Mouse (Mus musculus): ENCODE measurements at regions not wholly inside any gene's neighbourhood (a gene's known extent, or its start where the extent isn't known, plus 50 kb on each side); places are given as distances from the start of the nearest gene placed in this dataset.

GRCm38 (mm10) chr5:41941216-41941615 lies 97.1 kb upstream of the Bod1l start:
- 87% methylated on average over 1 of the region's 1 CpGs for WGBS
- TF ChIP-seq CTCF (conservative IDR thresholded peaks at IDR 0.05; ENCODE audit: insufficient read depth, insufficient read length, low read depth, low read length) = no peak
- no peak for TF ChIP-seq POLR2A (IDR thresholded peaks at IDR 0.05; ENCODE audit: low read depth, low read length)

GRCm38 (mm10) chr5:41939736-41940135 lies 95.6 kb upstream of the Bod1l start:
- DNase-seq = no peak
- H3K36me3 ChIP-seq (ENCODE audit: control insufficient read depth, insufficient read depth, low read length) = no peaks in the 10 kb centered on the region
- WGBS = 71% methylated on average over 4 of the region's 4 CpGs
- no peak overlapping the region for H3K27ac ChIP-seq (ENCODE audit: insufficient read depth, low read depth, low read length)
- no peaks in the 10 kb centered on the region for H3K27me3 ChIP-seq (replicated peaks; ENCODE audit: control insufficient read depth, insufficient read depth, low read length)
- H3K4me1 ChIP-seq (ENCODE audit: control insufficient read depth, insufficient read depth, low read length) = no peaks in the 10 kb centered on the region
- no peak overlapping the region for H3K4me3 ChIP-seq (ENCODE audit: insufficient read depth, low read depth, low read length)
- no peak for TF ChIP-seq POLR2A (IDR thresholded peaks at IDR 0.05; ENCODE audit: low read depth, low read length)
- no peak for TF ChIP-seq CTCF (conservative IDR thresholded peaks at IDR 0.05; ENCODE audit: insufficient read depth, insufficient read length, low read depth, low read length)

More at GRCm38 (mm10) chr5:41941216-41941615, 97.1 kb upstream of the Bod1l start:
- no peak overlapping the region for H3K4me3 ChIP-seq (ENCODE audit: insufficient read depth, low read depth, low read length)
- H3K4me1 ChIP-seq (ENCODE audit: control insufficient read depth, insufficient read depth, low read length) = no peaks in the 10 kb centered on the region
- no peak for DNase-seq
- H3K27ac ChIP-seq (ENCODE audit: insufficient read depth, low read depth, low read length) = no peak overlapping the region
- H3K27me3 ChIP-seq (replicated peaks; ENCODE audit: control insufficient read depth, insufficient read depth, low read length) = no peaks in the 10 kb centered on the region
- no peaks in the 10 kb centered on the region for H3K36me3 ChIP-seq (ENCODE audit: control insufficient read depth, insufficient read depth, low read length)

- no peak for DNase-seq
- no peak overlapping the region for H3K4me3 ChIP-seq (ENCODE audit: insufficient read depth, low read depth, low read length)
- TF ChIP-seq CTCF (conservative IDR thresholded peaks at IDR 0.05; ENCODE audit: insufficient read depth, insufficient read length, low read depth, low read length) = no peak
- no peak for TF ChIP-seq POLR2A (IDR thresholded peaks at IDR 0.05; ENCODE audit: low read depth, low read length)
- no peaks in the 10 kb centered on the region for H3K27me3 ChIP-seq (replicated peaks; ENCODE audit: control insufficient read depth, insufficient read depth, low read length)
- WGBS = 78% methylated on average over 5 of the region's 5 CpGs
- no peak overlapping the region for H3K27ac ChIP-seq (ENCODE audit: insufficient read depth, low read depth, low read length)
- no peaks in the 10 kb centered on the region for H3K4me1 ChIP-seq (ENCODE audit: control insufficient read depth, insufficient read depth, low read length)
- H3K36me3 ChIP-seq (ENCODE audit: control insufficient read depth, insufficient read depth, low read length) = no peaks in the 10 kb centered on the region
Observed at GRCm38 (mm10) chr5:41910053-41910452, 65.9 kb upstream of the Bod1l start.

GRCm38 (mm10) chr5:41907749-41908148 lies 63.6 kb upstream of the Bod1l start:
- Histone ChIP-seq H3K4me1 (ENCODE audit: control insufficient read depth, insufficient read depth, low read length) (no peaks in the 10 kb centered on the region), H3K4me3 (ENCODE audit: insufficient read depth, low read depth, low read length) (no peak overlapping the region), H3K36me3 (ENCODE audit: control insufficient read depth, insufficient read depth, low read length) (no peaks in the 10 kb centered on the region), H3K27ac (ENCODE audit: insufficient read depth, low read depth, low read length) (no peak overlapping the region), H3K27me3 (replicated peaks; ENCODE audit: control insufficient read depth, insufficient read depth, low read length) (no peaks in the 10 kb centered on the region)
- WGBS = 68% methylated on average over 1 of the region's 1 CpGs
- no peak for TF ChIP-seq POLR2A (IDR thresholded peaks at IDR 0.05; ENCODE audit: low read depth, low read length)
- TF ChIP-seq CTCF (conservative IDR thresholded peaks at IDR 0.05; ENCODE audit: insufficient read depth, insufficient read length, low read depth, low read length) = no peak
- no peak for DNase-seq

DNA sequence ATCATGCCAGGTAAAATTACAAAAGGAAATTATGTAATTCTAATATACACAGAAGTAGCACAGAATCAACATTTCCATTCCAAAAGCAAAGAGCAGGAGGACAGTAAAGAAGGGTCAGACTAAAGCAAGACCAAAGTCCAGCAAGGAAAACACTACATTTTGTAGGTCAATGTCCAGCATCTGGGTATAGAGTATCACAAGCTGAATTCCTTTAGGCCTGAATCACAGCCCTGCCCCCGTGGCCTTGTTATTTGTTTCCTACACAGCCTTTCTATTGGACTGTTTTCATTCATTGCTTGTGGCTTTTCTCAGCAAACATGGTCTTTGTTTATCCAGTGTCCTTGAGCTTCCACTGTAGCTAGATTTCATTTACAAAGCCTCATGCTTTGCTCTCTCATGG lies 60.4 kb upstream of the Bod1l start:
- WGBS = 44% methylated on average over 1 of the region's 1 CpGs
- no peaks in the 10 kb centered on the region for H3K4me1 ChIP-seq (ENCODE audit: control insufficient read depth, insufficient read depth, low read length)
- no peak overlapping the region for H3K27ac ChIP-seq (ENCODE audit: insufficient read depth, low read depth, low read length)
- H3K27me3 ChIP-seq (replicated peaks; ENCODE audit: control insufficient read depth, insufficient read depth, low read length) = no peaks in the 10 kb centered on the region; the same call in 1 of the 2 replicates
- no peak overlapping the region for H3K4me3 ChIP-seq (ENCODE audit: insufficient read depth, low read depth, low read length)
- TF ChIP-seq CTCF (conservative IDR thresholded peaks at IDR 0.05; ENCODE audit: insufficient read depth, insufficient read length, low read depth, low read length) (no peak), POLR2A (IDR thresholded peaks at IDR 0.05; ENCODE audit: low read depth, low read length) (no peak)
- no peaks in the 10 kb centered on the region for H3K36me3 ChIP-seq (ENCODE audit: control insufficient read depth, insufficient read depth, low read length)
- no peak for DNase-seq

DNA sequence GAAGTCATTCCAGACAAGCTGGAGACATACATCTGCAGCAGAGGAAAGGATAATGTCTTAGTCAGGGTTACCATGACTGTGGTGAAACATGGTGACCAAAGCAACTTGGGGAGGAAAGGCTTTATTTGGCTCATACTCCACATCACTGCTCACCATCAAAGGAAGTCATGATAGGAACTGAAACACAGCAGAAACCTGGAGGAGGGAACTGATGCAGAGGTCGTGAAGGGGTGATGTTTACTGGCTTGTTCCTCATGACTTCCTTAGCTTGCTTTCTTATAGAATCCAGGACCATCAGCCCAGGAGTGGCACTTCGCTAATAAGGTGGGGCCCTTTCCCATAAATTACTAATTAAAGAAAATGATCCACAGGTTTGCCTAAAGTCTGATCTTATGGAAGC lies 55.1 kb upstream of the Bod1l start:
- 51% methylated on average over 2 of the region's 2 CpGs for WGBS
- H3K36me3 ChIP-seq (ENCODE audit: control insufficient read depth, insufficient read depth, low read length) = no peaks in the 10 kb centered on the region
- no peaks in the 10 kb centered on the region; the same call in 1 of the 2 replicates for H3K27me3 ChIP-seq (replicated peaks; ENCODE audit: control insufficient read depth, insufficient read depth, low read length)
- no peak for DNase-seq
- H3K4me3 ChIP-seq (ENCODE audit: insufficient read depth, low read depth, low read length) = no peak overlapping the region
- H3K4me1 ChIP-seq (ENCODE audit: control insufficient read depth, insufficient read depth, low read length) = no peaks in the 10 kb centered on the region
- no peak for TF ChIP-seq POLR2A (IDR thresholded peaks at IDR 0.05; ENCODE audit: low read depth, low read length)
- TF ChIP-seq CTCF (conservative IDR thresholded peaks at IDR 0.05; ENCODE audit: insufficient read depth, insufficient read length, low read depth, low read length) = no peak
- H3K27ac ChIP-seq (ENCODE audit: insufficient read depth, low read depth, low read length) = no peak overlapping the region

DNA sequence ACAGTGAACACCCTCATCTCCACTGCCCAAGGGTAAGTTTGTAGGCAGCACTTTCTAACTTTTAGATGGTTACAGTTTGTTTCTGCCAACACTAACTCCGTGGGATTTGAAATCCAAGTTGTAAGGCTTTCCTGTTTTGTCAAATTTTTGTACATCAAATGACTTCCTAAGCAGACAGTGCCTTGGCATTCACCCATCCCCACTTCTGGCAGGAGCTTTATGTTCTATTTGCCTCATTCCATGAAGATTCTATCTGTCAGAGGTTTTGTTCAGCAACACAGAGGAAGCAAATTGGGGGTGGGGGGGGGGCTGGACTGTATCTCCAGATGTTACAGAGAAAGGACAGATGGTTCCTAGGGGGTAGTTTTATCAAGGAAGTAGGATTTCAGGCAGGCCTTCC lies 54.6 kb upstream of the Bod1l start:
- DNase-seq = no peak
- H3K36me3 ChIP-seq (ENCODE audit: control insufficient read depth, insufficient read depth, low read length) = no peaks in the 10 kb centered on the region
- H3K27me3 ChIP-seq (replicated peaks; ENCODE audit: control insufficient read depth, insufficient read depth, low read length) = no peaks in the 10 kb centered on the region; the same call in 1 of the 2 replicates
- H3K4me1 ChIP-seq (ENCODE audit: control insufficient read depth, insufficient read depth, low read length) = no peaks in the 10 kb centered on the region
- WGBS = 60% methylated on average over 1 of the region's 1 CpGs
- no peak overlapping the region for H3K4me3 ChIP-seq (ENCODE audit: insufficient read depth, low read depth, low read length)
- H3K27ac ChIP-seq (ENCODE audit: insufficient read depth, low read depth, low read length) = no peak overlapping the region
- TF ChIP-seq POLR2A (IDR thresholded peaks at IDR 0.05; ENCODE audit: low read depth, low read length) (no peak), CTCF (conservative IDR thresholded peaks at IDR 0.05; ENCODE audit: insufficient read depth, insufficient read length, low read depth, low read length) (no peak)
